Comparison of ENCODE assay signal across 8 mouse cellular contexts in the genomic region with DNA sequence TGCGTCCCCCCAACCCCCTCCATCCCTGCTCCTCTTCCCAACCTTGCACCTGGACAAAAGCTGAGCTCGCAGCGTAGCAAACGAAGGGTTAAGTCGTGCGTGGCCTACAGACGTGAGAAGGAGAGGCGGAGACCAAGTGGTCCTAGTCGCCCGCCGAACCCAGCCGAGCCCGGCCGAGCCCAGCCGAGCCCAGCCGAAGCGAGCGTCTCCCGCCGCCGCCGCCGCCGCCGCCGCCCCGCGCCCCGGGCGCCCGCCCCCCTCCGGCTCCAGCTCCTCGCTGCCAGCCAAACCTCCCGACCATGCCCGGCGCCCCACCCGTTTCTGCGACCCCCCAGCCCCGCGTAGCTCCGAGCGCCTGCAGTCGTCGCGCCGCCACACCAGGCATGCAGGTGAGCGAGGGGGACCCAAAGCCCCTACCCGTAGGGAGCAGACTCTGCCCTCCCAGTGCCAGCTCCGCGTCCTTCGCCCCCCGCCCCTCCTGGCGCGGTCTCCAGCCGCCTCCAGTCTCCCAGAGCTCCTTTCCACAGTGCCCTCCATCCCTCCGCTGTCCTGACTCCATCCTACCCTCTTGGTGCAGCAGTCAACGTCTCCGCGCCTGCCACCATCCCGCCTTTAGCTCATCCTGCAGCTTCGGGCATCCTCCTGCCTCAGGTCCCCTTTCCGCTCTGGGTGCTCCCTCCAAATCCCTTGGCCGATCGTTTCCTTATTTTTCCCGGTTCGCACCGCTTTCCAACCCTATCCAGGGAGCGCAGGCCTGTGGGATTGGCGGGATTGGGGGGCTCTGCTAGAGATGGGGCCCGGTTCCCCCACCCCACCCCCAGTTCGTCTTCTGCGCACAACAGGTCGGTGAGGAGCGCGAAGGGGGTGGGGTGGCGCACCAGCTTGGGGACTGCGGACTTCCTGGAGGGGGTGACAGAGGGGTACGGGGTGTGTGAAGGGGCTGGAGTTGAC. TPM values are rescaled to one million over a fixed set of nuclear protein-coding genes. Genes with fewer than 3 reads are reported as not detected.
DNase-seq lines count a peak whose midpoint lies in the region; ATAC-seq and TF ChIP-seq lines count a peak whose summit lies in the region.

Gene Pianp (plus strand): TSS at position 144 of the 951 bp plus-strand sequence.

- H3K4me2 ChIP-seq in lung, embryonic 14.5 days: peak within 1 kb of the TSS; percentile 100
- peak within 1 kb of the TSS; percentile 90 for H3K4me2 ChIP-seq in neural tube, embryonic 15.5 days

- DNase-seq in ES-CJ7 (ENCODE audit: low read depth, low spot score): peak; percentile 66
- peak; percentile 91 for DNase-seq in cerebellum, adult 18-20 months
- peak; percentile 52 for DNase-seq in forelimb bud, embryonic 11.5 days (ENCODE audit: low read depth, low spot score)
- DNase-seq in heart, postnatal 4 days: peak; percentile 84
- DNase-seq in layer of hippocampus, adult 8-10 months (ENCODE audit: low spot score in 2 of 2): peak; percentile 70 to 74
- peak; percentile 85 for DNase-seq in lung, embryonic 14.5 days
- DNase-seq in thymus, adult 18-20 months: peak; percentile 53 to 55

- no peaks in the 10 kb centered on the region for H3K36me3 ChIP-seq in lung, embryonic 14.5 days (ENCODE audit: insufficient read depth)
- peaks cover 22% of the 10 kb centered on the region for H3K36me3 ChIP-seq in neural tube, embryonic 15.5 days

- ATAC-seq in lung, embryonic 14.5 days (ENCODE audit: insufficient read depth): peak; percentile 83
- peak; percentile 89 for ATAC-seq in neural tube, embryonic 15.5 days (ENCODE audit: low FRiP score)

- H3K4me1 ChIP-seq in lung, embryonic 14.5 days (ENCODE audit: insufficient read depth): no peaks in the 10 kb centered on the region
- H3K4me1 ChIP-seq in neural tube, embryonic 15.5 days: peaks cover 40% of the 10 kb centered on the region

- H3K9me3 ChIP-seq in lung, embryonic 14.5 days (ENCODE audit: low read depth, low read length): no peaks in the 10 kb centered on the region
- H3K9me3 ChIP-seq in neural tube, embryonic 15.5 days (replicated peaks): no peaks in the 10 kb centered on the region

- peaks cover 86% of the 10 kb centered on the region for H3K27me3 ChIP-seq in lung, embryonic 14.5 days (ENCODE audit: insufficient read depth, low read length)
- peaks cover 45% of the 10 kb centered on the region for H3K27me3 ChIP-seq in neural tube, embryonic 15.5 days (replicated peaks)

- TF ChIP-seq CTCF in lung, embryonic 14.5 days (IDR thresholded peaks at IDR 0.05; ENCODE audit: low read depth): no peak

- WGBS in lung, embryonic 14.5 days: 1% methylated on average over 65 of the region's 78 CpGs
- WGBS in neural tube, embryonic 15.5 days: 2% methylated on average over 53 of the region's 78 CpGs

- peak within 1 kb of the TSS; percentile 53 for H3K9ac ChIP-seq in lung, embryonic 14.5 days
- H3K9ac ChIP-seq in neural tube, embryonic 15.5 days (replicated peaks): peak within 1 kb of the TSS; percentile 93

- H3K4me3 ChIP-seq in lung, embryonic 14.5 days (ENCODE audit: low read depth, low read length): peak within 1 kb of the TSS; percentile 54
- H3K4me3 ChIP-seq in neural tube, embryonic 15.5 days (replicated peaks): peak within 1 kb of the TSS; percentile 76

- no peak within 1 kb of the TSS for H3K27ac ChIP-seq in lung, embryonic 14.5 days (ENCODE audit: low read depth)
- peak within 1 kb of the TSS; percentile 84 for H3K27ac ChIP-seq in neural tube, embryonic 15.5 days (replicated peaks)

RNA-seq across cellular contexts. Expression of gene Pianp, which starts in this region (rescaled TPM):
- total RNA-seq in heart, postnatal 4 days (2021): 1 to 10 TPM in 1 of 2 experiments, under 1 TPM in 1; 0.69 to 1.5 TPM
- total RNA-seq in layer of hippocampus, adult 8-10 months (2022): 100 to 1,000 TPM; 115 to 179 (median 146) TPM
- polyA plus RNA-seq in lung, embryonic 14.5 days (2014; fragmentation: Nextera tagmentation; extraction: Ambion mirVana): 0.39 and 0.59 TPM in 2 replicates
- 59.4 and 72.4 TPM in 2 replicates for polyA plus RNA-seq in neural tube, embryonic 15.5 days (2015; fragmentation: Nextera tagmentation; extraction: Ambion mirVana)

Comparison
In these comparisons a context has a peak if more than half of its experiments do, and no peak if none do; other contexts are left out.
1. RNA of gene Pianp (total RNA-seq): 115 to 179 TPM in layer of hippocampus, adult 8-10 months; 0.69 to 1.5 TPM in heart, postnatal 4 days; every median in the first group is over 10 times any median in the second.
2. RNA of gene Pianp (polyA plus RNA-seq): 59.4 to 72.4 TPM in neural tube, embryonic 15.5 days; 0.39 to 0.59 TPM in lung, embryonic 14.5 days; every median in the first group is over 10 times any median in the second.
3. Peak in DNase-seq, ATAC-seq, H3K4me3 ChIP-seq, H3K9ac ChIP-seq and H3K4me2 ChIP-seq in lung, embryonic 14.5 days; RNA of the gene not detected or under 1 TPM.
4. Peak in every context shown above with its lines, with median percentiles within 50 percentile points of each other: DNase-seq.